Mouse (Mus musculus) gastrocnemius, postnatal 10 days (tissue): ENCODE data around the gene 2310039H08Rik. TPM values are rescaled to one million over a fixed set of nuclear protein-coding genes. Genes with fewer than 3 reads are reported as not detected.

Experiments used
- DNase-seq: peaks from one replicate; pipeline ENCODE4 v3.0.0; 2021; ENCODE audit warnings: mixed read lengths
- long read RNA-seq, 2 experiments: library from polyadenylated mRNA; stranded (forward); transcript quantifications; one replicate each; pipeline ENCODE4 v2.0.0; 2021
- total RNA-seq, 2 experiments: library from RNA; stranded (reverse); gene quantifications; 2 replicates each; pipeline ENCODE4 v1.2.3; 2021

Gene 2310039H08Rik
- 10 to 100 TPM; 45.1 to 47.5 TPM for total RNA-seq
- long read RNA-seq, experiment 1, transcript 2310039H08Rik-201 (1 exons, 762 nt), result major isoform, 53 of 53 reads
- long read RNA-seq, experiment 1, partial matches to known transcripts, result 0 of 53 reads
- long read RNA-seq, experiment 1, other reads (novel, unspliced or antisense), result 0 of 53 reads
- long read RNA-seq, experiment 2, transcript 2310039H08Rik-201 (1 exons, 762 nt), result major isoform, 38 of 38 reads
- long read RNA-seq, experiment 2, partial matches to known transcripts, result 0 of 38 reads
- long read RNA-seq, experiment 2, other reads (novel, unspliced or antisense), result 0 of 38 reads

GRCm38 (mm10) chr17:46772404-46773277 is at the start of gene 2310039H08Rik:
Gene 2310039H08Rik, plus strand, starts transcription at chr17:46772635.
- DNase-seq, result peak; percentile 81

- DNase-seq, result no peak
Observed at GRCm38 (mm10) chr17:46724477-46725084, 47.9 kb upstream of the 2310039H08Rik start.

GRCm38 (mm10) chr17:46725273-46725672 is 47.2 kb upstream of the 2310039H08Rik start:
- DNase-seq, result no peak

- no peak for DNase-seq
Observed at GRCm38 (mm10) chr17:46725731-46726645, 46.4 kb upstream of the 2310039H08Rik start.

GRCm38 (mm10) chr17:46727271-46727670 is 45.2 kb upstream of the 2310039H08Rik start:
- DNase-seq, result no peak

- DNase-seq, result no peak
Observed at GRCm38 (mm10) chr17:46728021-46728420, 44.4 kb upstream of the 2310039H08Rik start.

- DNase-seq, result no peak
Observed at GRCm38 (mm10) chr17:46728496-46728895, 43.9 kb upstream of the 2310039H08Rik start.

GRCm38 (mm10) chr17:46728904-46729318 is 43.5 kb upstream of the 2310039H08Rik start, which contains the start of gene Gnmt:
Gene Gnmt, minus strand, starts transcription at chr17:46729168.
- no peak for DNase-seq

GRCm38 (mm10) chr17:46734055-46734454 is 38.4 kb upstream of the 2310039H08Rik start:
- no peak for DNase-seq

- no peak for DNase-seq
Observed at GRCm38 (mm10) chr17:46735287-46735686, 37.1 kb upstream of the 2310039H08Rik start.

GRCm38 (mm10) chr17:46736160-46736559 is 36.3 kb upstream of the 2310039H08Rik start:
- DNase-seq, result peak; percentile 47

GRCm38 (mm10) chr17:46741305-46741704 is 31.1 kb upstream of the 2310039H08Rik start:
- DNase-seq, result no peak

GRCm38 (mm10) chr17:46742986-46743385 is 29.4 kb upstream of the 2310039H08Rik start:
- no peak for DNase-seq

GRCm38 (mm10) chr17:46745506-46745905 is 26.9 kb upstream of the 2310039H08Rik start:
- DNase-seq, result no peak

- DNase-seq, result no peak
Observed at GRCm38 (mm10) chr17:46747234-46747633, 25.2 kb upstream of the 2310039H08Rik start.

- no peak for DNase-seq
Observed at GRCm38 (mm10) chr17:46747806-46748205, 24.6 kb upstream of the 2310039H08Rik start.

GRCm38 (mm10) chr17:46749282-46749681 is 23.2 kb upstream of the 2310039H08Rik start:
- no peak for DNase-seq

- DNase-seq, result no peak
Observed at GRCm38 (mm10) chr17:46750580-46750979, 21.9 kb upstream of the 2310039H08Rik start.

- no peak for DNase-seq
Observed at GRCm38 (mm10) chr17:46751056-46751793, 21.2 kb upstream of the 2310039H08Rik start.

- peak; percentile 97 for DNase-seq
Observed at GRCm38 (mm10) chr17:46751794-46752556, 20.5 kb upstream of the 2310039H08Rik start, which contains the start of gene Cnpy3. Gene Cnpy3, minus strand, starts transcription at chr17:46752214.
